Mouse (Mus musculus) heart, embryonic 11.5 days (tissue): ENCODE measurements around the gene Frmd4b. TPM values are rescaled to one million over a fixed set of nuclear protein-coding genes. Genes with fewer than 3 reads are reported as not detected.
A peak's percentile ranks its signal among the peaks of the same experiment; 100 is the strongest.

Source experiments
- ATAC-seq: fragments of 200-750 bp; cut with Nextera tagmentation; replicated peaks from 2 replicates; pipeline ENCODE4 v1.8.0; 2017; ENCODE audit warnings: moderate library complexity; ENCODE audit not compliant: insufficient number of reproducible peaks, low FRiP score, low TSS enrichment
- H3K27ac ChIP-seq: fragments of 300-500 bp; sonication (generic); 2 replicates; pipeline ENCODE4 v1.5.1; 2014; ENCODE audit warnings: mild to moderate bottlenecking, low read depth, low read length
- H3K27me3 ChIP-seq: fragments of 300-500 bp; sonication (generic); 2 replicates; pipeline ENCODE4 v1.6.1; 2014; ENCODE audit warnings: mild to moderate bottlenecking, low read length, mixed read lengths; ENCODE audit not compliant: control insufficient read depth, insufficient read depth
- H3K36me3 ChIP-seq: fragments of 300-500 bp; sonication (generic); 2 replicates; pipeline ENCODE4 v1.6.1; 2014; ENCODE audit warnings: mild to moderate bottlenecking, low read length, moderate library complexity, mixed read lengths; ENCODE audit not compliant: control insufficient read depth, insufficient read depth
- H3K4me1 ChIP-seq: fragments of 300-500 bp; sonication (generic); 2 replicates; pipeline ENCODE4 v1.6.1; 2014; ENCODE audit warnings: low read length; ENCODE audit not compliant: control insufficient read depth, insufficient read depth
- H3K4me2 ChIP-seq: fragments of 300-500 bp; sonication (generic); 2 replicates; pipeline ENCODE4 v1.6.1; 2014; ENCODE audit warnings: mild to moderate bottlenecking, moderate library complexity
- H3K4me3 ChIP-seq: fragments of 300-500 bp; sonication (generic); 2 replicates; pipeline ENCODE4 v1.5.1; 2014; ENCODE audit warnings: low read depth, low read length
- H3K9ac ChIP-seq: fragments of 300-500 bp; sonication (generic); 2 replicates; pipeline ENCODE4 v1.6.1; 2014; ENCODE audit warnings: mild to moderate bottlenecking, low read depth, low read length, moderate library complexity
- H3K9me3 ChIP-seq: fragments of 300-500 bp; sonication (generic); replicated peaks from 2 replicates; pipeline ENCODE4 v1.6.1; 2016; ENCODE audit warnings: low read length; ENCODE audit not compliant: control insufficient read depth
- WGBS: fragments of 180-500 bp; shearing (Covaris S2); extraction: QIAGEN DNeasy Blood & Tissue Kit; methylation state at CpG from one replicate; pipeline ENCODE4 v1.1.7; 2014; ENCODE audit not compliant: insufficient replicate concordance; 5-methylcytosine and 5-hydroxymethylcytosine counted together
- polyA plus RNA-seq: library from polyadenylated mRNA; unstranded; fragments of >200 nt; fragmentation: Nextera tagmentation; extraction: Ambion mirVana; gene quantifications from 2 replicates; pipeline ENCODE4 v1.2.1, GENCODE M21; 2014

Frmd4b gene
- polyA plus RNA-seq, 1 experiment from 2014 or later, result 29.3 TPM

GRCm38 (mm10) chr6:97615901-97616461 lies 1.4 kb downstream of the Frmd4b start:
- peak overlapping the region; percentile 73 for H3K4me3 ChIP-seq
- WGBS, result 4% methylated on average over 16 of the region's 16 CpGs
- peak overlapping the region; percentile 67 for H3K9ac ChIP-seq
- H3K27me3 ChIP-seq, result no peaks in the 10 kb centered on the region
- no peak overlapping the region for H3K27ac ChIP-seq
- H3K9me3 ChIP-seq, result no peaks in the 10 kb centered on the region
- H3K4me2 ChIP-seq, result peak overlapping the region; percentile 96
- no peak for ATAC-seq
- peaks cover 7% of the 10 kb centered on the region for H3K4me1 ChIP-seq
- H3K36me3 ChIP-seq, result no peaks in the 10 kb centered on the region

DNA sequence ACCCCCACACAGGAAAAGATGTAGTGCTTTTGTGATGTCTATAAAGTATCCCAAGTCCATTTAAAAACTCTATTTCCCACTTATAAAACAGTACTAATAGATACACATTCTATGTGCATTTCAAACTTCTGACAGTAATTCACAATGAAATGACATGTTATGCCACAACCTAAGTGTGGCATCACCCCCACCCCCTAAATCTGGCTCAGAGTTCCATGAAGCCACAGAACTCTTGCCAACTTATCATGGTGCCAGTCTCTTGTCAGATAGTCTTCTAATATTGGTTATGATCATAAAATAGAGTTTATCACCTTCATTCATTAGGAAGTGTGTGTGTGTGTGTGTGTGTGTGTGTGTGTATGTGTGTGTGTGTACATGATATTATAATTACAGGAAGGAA lies 3.2 kb downstream of the Frmd4b start:
- Histone ChIP-seq H3K4me3 (no peak overlapping the region), H3K4me2 (no peak overlapping the region), H3K27me3 (no peaks in the 10 kb centered on the region), H3K27ac (no peak overlapping the region), H3K9ac (no peak overlapping the region), H3K9me3 (no peaks in the 10 kb centered on the region), H3K36me3 (no peaks in the 10 kb centered on the region), H3K4me1 (peaks cover 7% of the 10 kb centered on the region)
- no peak for ATAC-seq

- Histone ChIP-seq H3K9ac (no peak overlapping the region), H3K27me3 (no peaks in the 10 kb centered on the region), H3K4me3 (no peak overlapping the region), H3K4me1 (peaks cover 7% of the 10 kb centered on the region), H3K27ac (no peak overlapping the region), H3K36me3 (no peaks in the 10 kb centered on the region), H3K4me2 (no peak overlapping the region), H3K9me3 (no peaks in the 10 kb centered on the region)
- WGBS, result 85% methylated on average over 5 of the region's 5 CpGs
- no peak for ATAC-seq
Measured at GRCm38 (mm10) chr6:97612861-97613260, 4.5 kb downstream of the Frmd4b start.

DNA sequence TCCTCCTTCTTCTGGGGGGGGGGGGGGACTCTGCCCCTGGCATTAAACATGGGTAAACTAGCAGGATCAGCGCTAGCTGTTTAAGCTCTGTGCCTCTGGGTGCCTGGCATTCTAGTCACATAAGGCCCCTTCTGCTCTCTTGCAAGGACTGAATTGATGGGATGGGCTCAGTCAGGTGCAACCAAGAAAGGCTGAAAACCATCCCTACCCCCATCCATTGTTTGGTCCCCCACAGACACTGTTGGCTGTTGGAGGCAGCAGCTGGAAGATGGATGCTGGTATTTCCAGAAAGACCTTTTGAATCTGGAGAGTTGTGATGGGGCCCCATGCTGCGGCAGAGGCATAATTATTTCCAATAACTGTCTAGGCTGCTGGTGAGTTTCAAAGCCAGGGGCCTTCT lies 7.3 kb downstream of the Frmd4b start:
- 82% methylated on average over 2 of the region's 2 CpGs for WGBS
- ATAC-seq, result no peak

GRCm38 (mm10) chr6:97607646-97608045 lies 9.7 kb downstream of the Frmd4b start:
- Histone ChIP-seq H3K27me3 (no peaks in the 10 kb centered on the region), H3K4me2 (no peak overlapping the region), H3K36me3 (no peaks in the 10 kb centered on the region), H3K4me1 (peaks cover 3% of the 10 kb centered on the region; the same call in 1 of the 2 replicates), H3K27ac (no peak overlapping the region), H3K4me3 (no peak overlapping the region), H3K9ac (no peak overlapping the region), H3K9me3 (no peaks in the 10 kb centered on the region)
- WGBS, result 53% methylated on average over 3 of the region's 3 CpGs
- ATAC-seq, result no peak

More for the DNA sequence above, 7.3 kb downstream of the Frmd4b start:
- no peak overlapping the region for H3K27ac ChIP-seq
- H3K36me3 ChIP-seq, result no peaks in the 10 kb centered on the region
- no peak overlapping the region for H3K9ac ChIP-seq
- no peaks in the 10 kb centered on the region for H3K9me3 ChIP-seq
- H3K4me2 ChIP-seq, result no peak overlapping the region
- H3K4me1 ChIP-seq, result peaks cover 3% of the 10 kb centered on the region; the same call in 1 of the 2 replicates
- H3K4me3 ChIP-seq, result no peak overlapping the region
- H3K27me3 ChIP-seq, result no peaks in the 10 kb centered on the region

- Histone ChIP-seq H3K4me1 (no peaks in the 10 kb centered on the region), H3K9ac (no peak overlapping the region), H3K36me3 (no peaks in the 10 kb centered on the region), H3K4me2 (no peak overlapping the region), H3K9me3 (no peaks in the 10 kb centered on the region), H3K27me3 (no peaks in the 10 kb centered on the region), H3K4me3 (no peak overlapping the region), H3K27ac (no peak overlapping the region)
- WGBS, result 56% methylated on average over 3 of the region's 3 CpGs
- no peak for ATAC-seq
Measured at GRCm38 (mm10) chr6:97595218-97595617, 22.1 kb downstream of the Frmd4b start.

GRCm38 (mm10) chr6:97594589-97594988 lies 22.8 kb downstream of the Frmd4b start:
- WGBS, result 89% methylated on average over 7 of the region's 7 CpGs
- Histone ChIP-seq H3K27me3 (no peaks in the 10 kb centered on the region), H3K4me2 (no peak overlapping the region), H3K36me3 (no peaks in the 10 kb centered on the region), H3K9me3 (no peaks in the 10 kb centered on the region), H3K9ac (no peak overlapping the region), H3K27ac (no peak overlapping the region), H3K4me3 (no peak overlapping the region), H3K4me1 (no peaks in the 10 kb centered on the region)
- ATAC-seq, result no peak

DNA sequence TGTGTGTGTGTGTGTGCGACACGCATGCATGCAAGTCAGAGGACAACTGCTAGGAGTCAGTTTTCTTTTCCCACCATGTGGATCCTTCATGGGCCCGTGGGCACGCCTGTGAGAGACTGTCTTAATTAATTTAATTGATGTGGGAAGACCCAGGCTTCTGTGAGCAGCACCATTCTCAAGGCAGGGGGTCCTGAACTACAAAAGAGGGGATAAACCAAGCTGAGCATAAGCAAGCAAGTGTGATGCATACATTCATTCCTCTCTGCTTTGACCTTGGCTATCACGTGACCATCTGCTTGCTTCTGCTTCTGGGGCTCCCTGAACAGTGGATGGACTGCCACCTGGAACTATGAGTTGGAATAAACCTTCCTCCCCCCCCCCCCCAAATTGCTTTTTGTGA lies 27.1 kb downstream of the Frmd4b start:
- no peaks in the 10 kb centered on the region for H3K9me3 ChIP-seq
- no peaks in the 10 kb centered on the region for H3K36me3 ChIP-seq

GRCm38 (mm10) chr6:97589581-97589980 lies 27.8 kb downstream of the Frmd4b start:
- no peak for ATAC-seq
- WGBS, result 76% methylated on average over 3 of the region's 3 CpGs

More for the DNA sequence above, 27.1 kb downstream of the Frmd4b start:
- 80% methylated on average over 5 of the region's 5 CpGs for WGBS
- ATAC-seq, result no peak
- H3K4me1 ChIP-seq, result 0 out of 2 replicates have a peak, but pooled peaks cover 2% of the 10 kb centered on the region
- no peak overlapping the region for H3K9ac ChIP-seq
- no peaks in the 10 kb centered on the region for H3K27me3 ChIP-seq
- H3K27ac ChIP-seq, result no peak overlapping the region
- H3K4me3 ChIP-seq, result no peak overlapping the region
- no peak overlapping the region for H3K4me2 ChIP-seq

More at GRCm38 (mm10) chr6:97589581-97589980, 27.8 kb downstream of the Frmd4b start:
- H3K4me2 ChIP-seq, result no peak overlapping the region
- H3K27me3 ChIP-seq, result no peaks in the 10 kb centered on the region
- H3K4me1 ChIP-seq, result 0 out of 2 replicates have a peak, but pooled peaks cover 2% of the 10 kb centered on the region
- H3K4me3 ChIP-seq, result no peak overlapping the region
- H3K36me3 ChIP-seq, result no peaks in the 10 kb centered on the region
- no peak overlapping the region for H3K9ac ChIP-seq
- H3K9me3 ChIP-seq, result no peaks in the 10 kb centered on the region
- no peak overlapping the region for H3K27ac ChIP-seq
